Mouse (Mus musculus): ENCODE data around the gene Dars2. TPM values are rescaled to one million over a fixed set of nuclear protein-coding genes. Genes with fewer than 3 reads are reported as not detected.

The Dars2 gene
- 7.2 TPM for polyA plus RNA-seq (2014; fragmentation: Illumina TruSeq; extraction: RNeasy Lipid Tissue Mini Kit (QIAGEN cat#74804); ENCODE audit: low read depth, low replicate concordance)

DNA sequence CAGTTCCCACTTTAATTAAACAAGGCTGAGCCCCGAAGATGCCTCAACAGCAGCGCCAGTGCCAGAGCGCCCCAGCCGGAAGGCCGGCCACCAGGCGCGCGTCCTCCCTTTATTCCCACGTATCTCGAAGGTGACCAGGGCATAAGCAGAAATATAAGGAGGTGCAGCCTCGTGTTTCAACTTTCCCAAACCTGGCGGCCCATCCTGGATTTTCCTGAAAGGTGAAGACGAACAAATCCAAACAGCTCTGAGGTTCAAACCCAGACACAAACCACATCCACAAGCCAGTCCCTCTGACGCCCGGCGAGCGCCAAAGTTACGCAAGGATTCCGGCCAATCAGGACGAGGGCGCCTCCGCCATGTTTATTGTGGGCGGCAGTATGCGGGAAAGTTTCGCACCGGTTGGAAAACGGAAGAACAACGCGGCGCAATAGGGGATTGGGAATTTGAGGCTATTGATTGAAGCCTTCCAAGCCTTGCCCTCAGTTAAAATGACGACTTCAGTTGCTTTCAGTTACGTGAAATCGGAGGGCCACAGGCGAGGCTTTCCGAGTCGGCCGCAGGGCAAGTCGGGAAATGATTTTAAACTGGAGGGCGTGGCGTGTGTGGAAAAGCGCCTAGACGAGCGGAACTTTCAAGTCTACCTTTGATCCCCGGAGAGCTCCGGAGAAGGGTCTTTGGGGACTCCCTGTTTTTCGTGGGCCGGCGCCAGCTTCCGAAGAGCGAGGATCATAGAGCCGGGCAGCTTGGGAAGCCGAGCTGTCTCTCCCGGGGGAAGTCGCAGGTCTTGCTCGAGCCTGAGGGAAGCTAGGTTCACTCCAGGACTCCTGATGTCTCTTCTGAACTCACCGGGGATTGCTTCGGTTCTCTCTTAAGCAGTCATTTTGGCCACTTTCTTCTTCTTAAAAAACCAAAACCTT, at the start of gene Dars2, which contains the start of gene Cenpl:
TSS of gene Dars2 (minus strand) at position 307 of the 920 bp plus-strand sequence.
TSS of gene Cenpl (plus strand) at position 362 of the 920 bp plus-strand sequence.

DNA sequence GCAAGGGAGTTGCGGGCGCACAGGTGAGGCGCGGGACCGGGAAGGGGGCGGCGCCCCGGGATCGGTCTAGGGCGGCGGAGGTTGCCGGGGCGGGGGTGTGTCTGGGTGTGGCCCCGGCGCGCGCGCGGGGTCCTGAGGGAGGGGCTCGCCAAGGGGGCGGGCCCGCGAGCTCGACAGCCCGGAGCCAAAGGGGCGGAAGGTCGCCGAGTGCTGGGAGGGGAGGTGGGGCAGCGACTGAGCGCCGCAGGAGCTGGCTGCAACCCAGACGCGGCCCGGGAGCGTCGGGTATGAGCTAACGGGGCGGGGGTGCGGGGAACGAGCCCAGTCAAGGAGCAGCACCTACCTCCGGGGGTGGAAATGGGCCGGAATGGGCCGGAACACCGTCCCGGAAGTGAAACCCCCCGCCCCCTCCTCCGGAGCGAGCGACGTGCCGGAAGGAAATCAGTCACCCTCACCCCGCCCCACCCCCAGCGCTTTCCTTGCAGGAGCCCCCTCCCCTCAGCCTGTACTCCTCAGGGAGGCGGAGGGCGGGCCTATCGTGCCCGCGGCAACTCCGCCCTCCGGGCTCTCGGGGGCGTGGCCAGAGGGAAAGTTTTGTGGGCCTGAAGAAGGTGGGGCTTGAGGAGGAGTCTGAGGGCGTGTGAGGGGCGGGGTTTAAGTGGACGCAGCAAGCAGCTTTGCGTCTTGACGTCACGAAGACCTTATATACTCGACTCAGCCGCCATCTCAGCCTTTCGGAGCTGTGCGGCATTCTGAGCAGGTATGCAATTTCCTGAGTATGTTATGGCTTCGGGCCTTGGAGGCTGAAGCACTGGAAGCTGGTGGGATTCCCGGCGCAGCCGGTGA, 35.8 kb downstream of the Dars2 start, which contains the start of gene Zbtb37:
TSS of gene Zbtb37 (minus strand) at position 415 of the 846 bp plus-strand sequence.

Other genes with a start within 250 kb of the Dars2 start
- 30.6 TPM for gene Rc3h1, start 164.2 kb downstream of the Dars2 start, polyA plus RNA-seq (2014; fragmentation: Illumina TruSeq; extraction: RNeasy Lipid Tissue Mini Kit (QIAGEN cat#74804); ENCODE audit: low read depth, low replicate concordance)
- gene Serpinc1, start 92.1 kb downstream of the Dars2 start, polyA plus RNA-seq (2014; fragmentation: Illumina TruSeq; extraction: RNeasy Lipid Tissue Mini Kit (QIAGEN cat#74804); ENCODE audit: low read depth, low replicate concordance), result 0.48 TPM
- 10.5 TPM for gene Zbtb37, start 35.8 kb downstream of the Dars2 start, polyA plus RNA-seq (2014; fragmentation: Illumina TruSeq; extraction: RNeasy Lipid Tissue Mini Kit (QIAGEN cat#74804); ENCODE audit: low read depth, low replicate concordance)
- 41.3 TPM for gene Cenpl, start 55 bp upstream of the Dars2 start, polyA plus RNA-seq (2014; fragmentation: Illumina TruSeq; extraction: RNeasy Lipid Tissue Mini Kit (QIAGEN cat#74804); ENCODE audit: low read depth, low replicate concordance)
- 15.0 TPM for gene Klhl20, start 60.9 kb upstream of the Dars2 start, polyA plus RNA-seq (2014; fragmentation: Illumina TruSeq; extraction: RNeasy Lipid Tissue Mini Kit (QIAGEN cat#74804); ENCODE audit: low read depth, low replicate concordance)
- gene Ankrd45, start 72.0 kb upstream of the Dars2 start, polyA plus RNA-seq (2014; fragmentation: Illumina TruSeq; extraction: RNeasy Lipid Tissue Mini Kit (QIAGEN cat#74804); ENCODE audit: low read depth, low replicate concordance), result 64.1 TPM
- gene Tex50, start 88.7 kb upstream of the Dars2 start, polyA plus RNA-seq (2014; fragmentation: Illumina TruSeq; extraction: RNeasy Lipid Tissue Mini Kit (QIAGEN cat#74804); ENCODE audit: low read depth, low replicate concordance), result 285 TPM
- 119 TPM for gene Prdx6, start 180.6 kb upstream of the Dars2 start, polyA plus RNA-seq (2014; fragmentation: Illumina TruSeq; extraction: RNeasy Lipid Tissue Mini Kit (QIAGEN cat#74804); ENCODE audit: low read depth, low replicate concordance)